Mouse (Mus musculus) layer of hippocampus, adult 2 months (tissue): ENCODE results near the gene Elk4. TPM values are rescaled to one million over a fixed set of nuclear protein-coding genes. Genes with fewer than 3 reads are reported as not detected.

ENCODE experiments used
- DNase-seq, 2 experiments: peaks; one replicate each; pipeline ENCODE4 v3.0.0; 2022; ENCODE audit warnings: low spot score in 2 of 2
- H3K27ac ChIP-seq: fragments of 200-600 bp; 2 replicates; pipeline ENCODE4 v1.8.1; 2022
- H3K4me3 ChIP-seq: fragments of 200-600 bp; 2 replicates; pipeline ENCODE4 v1.8.1; 2022; ENCODE audit warnings: mild to moderate bottlenecking
- CTCF ChIP-seq: fragments of 200-600 bp; conservative IDR thresholded peaks from 2 replicates; pipeline ENCODE4 v1.8.1; 2022; ENCODE audit warnings: antibody characterized with exemption, mild to moderate bottlenecking, moderate library complexity
- total RNA-seq, 2 experiments: library from RNA; stranded (reverse); gene quantifications; 2 replicates each; pipeline ENCODE4 v1.2.3; 2021

The Elk4 gene
- total RNA-seq, 2 experiments from 2014 or later = 51.8 to 59.2 TPM

GRCm38 (mm10) chr1:132067261-132068255 is 60.2 kb downstream of the Elk4 start, which contains the start of gene Mfsd4a:
Mfsd4a (minus strand) TSS chr1:132068062.
- Histone ChIP-seq H3K4me3 (peak within 1 kb of the TSS; percentile 83), H3K27ac (peak within 1 kb of the TSS; percentile 88)
- peak; percentile 41; the same call in 1 of the 2 replicates for TF ChIP-seq CTCF
- peak in 1 of 2 experiments; percentile 38 for DNase-seq

- Histone ChIP-seq H3K27ac (no peak overlapping the region), H3K4me3 (no peak overlapping the region)
- no peak for TF ChIP-seq CTCF
- DNase-seq = peak in 1 of 2 experiments; percentile 31
Measured at GRCm38 (mm10) chr1:132069436-132069835, 62.0 kb downstream of the Elk4 start.

GRCm38 (mm10) chr1:132070659-132071058 is 63.3 kb downstream of the Elk4 start:
- no peak for DNase-seq
- no peak overlapping the region for H3K4me3 ChIP-seq
- H3K27ac ChIP-seq = no peak overlapping the region
- TF ChIP-seq CTCF = no peak

GRCm38 (mm10) chr1:132075576-132075975 is 68.2 kb downstream of the Elk4 start:
- Histone ChIP-seq H3K4me3 (no peak overlapping the region), H3K27ac (no peak overlapping the region)
- DNase-seq = no peak
- no peak for TF ChIP-seq CTCF

GRCm38 (mm10) chr1:132078413-132078812 is 71.0 kb downstream of the Elk4 start:
- DNase-seq = no peak
- no peak overlapping the region for H3K4me3 ChIP-seq
- H3K27ac ChIP-seq = no peak overlapping the region
- no peak for TF ChIP-seq CTCF

Other genes with a start within 250 kb of the Elk4 start
- gene Pm20d1, start 210.2 kb upstream of the Elk4 start, total RNA-seq = 1 to 10 TPM; 2.0 to 2.9 TPM
- gene Slc41a1, start 180.1 kb upstream of the Elk4 start, total RNA-seq = 10 to 100 TPM; 62.6 to 62.9 TPM
- 1 to 10 TPM; 7.2 to 9.1 TPM for gene Rab29, start 140.4 kb upstream of the Elk4 start, total RNA-seq
- gene Nucks1, start 97.1 kb upstream of the Elk4 start, total RNA-seq = 100 to 1,000 TPM; 159 to 161 TPM
- under 1 TPM; 0.41 to 0.64 TPM for gene Slc45a3, start 44.6 kb upstream of the Elk4 start, total RNA-seq
- 10 to 100 TPM; 73.9 to 77.9 TPM for gene Mfsd4a, start 60.5 kb downstream of the Elk4 start, total RNA-seq
- gene Cdk18, start 132.1 kb downstream of the Elk4 start, total RNA-seq = 10 to 100 TPM; 21.7 to 23.7 TPM
- under 1 TPM; 0.64 to 0.88 TPM for gene Lemd1, start 183.8 kb downstream of the Elk4 start, total RNA-seq
- under 1 TPM; 0.47 to 0.61 TPM for gene AC124108.1, start 183.8 kb downstream of the Elk4 start, total RNA-seq
- not detected for gene Gm10188, start 222.2 kb downstream of the Elk4 start, total RNA-seq